Mouse (Mus musculus): Measurements from ENCODE around the gene Olfr1288.

Gene Olfr1288

DNA sequence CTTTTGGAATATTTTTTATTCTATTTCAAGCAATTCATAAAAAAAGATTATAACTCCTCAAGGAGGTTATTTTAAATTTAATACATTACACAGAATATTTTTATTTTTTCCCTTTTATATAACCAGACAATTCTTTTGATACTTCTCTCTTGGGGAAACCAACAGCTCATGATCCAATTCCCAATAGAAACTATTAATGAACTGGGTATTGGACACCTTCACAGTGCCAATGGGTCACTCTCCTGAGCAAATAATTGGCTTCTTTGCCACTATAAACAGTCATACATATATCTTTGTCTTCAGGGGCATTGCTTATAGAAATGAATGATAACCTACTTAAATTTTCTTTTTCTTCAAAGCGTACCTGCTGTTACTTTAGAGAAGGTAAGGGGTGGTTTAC, at the start of gene Olfr1288:
TSS of gene Olfr1288 (plus strand) at position 301 of the 400 bp plus-strand sequence.
- DNase-seq (ENCODE audit: low read depth, low spot score), result no peak
- Histone ChIP-seq H3K36me3 (ENCODE audit: control insufficient read depth, insufficient read depth, low read length, poor library complexity, severe bottlenecking) (no peaks in the 10 kb centered on the region), H3K27me3 (ENCODE audit: control insufficient read depth, insufficient read depth, low read length, poor library complexity, severe bottlenecking) (no peaks in the 10 kb centered on the region)

DNA sequence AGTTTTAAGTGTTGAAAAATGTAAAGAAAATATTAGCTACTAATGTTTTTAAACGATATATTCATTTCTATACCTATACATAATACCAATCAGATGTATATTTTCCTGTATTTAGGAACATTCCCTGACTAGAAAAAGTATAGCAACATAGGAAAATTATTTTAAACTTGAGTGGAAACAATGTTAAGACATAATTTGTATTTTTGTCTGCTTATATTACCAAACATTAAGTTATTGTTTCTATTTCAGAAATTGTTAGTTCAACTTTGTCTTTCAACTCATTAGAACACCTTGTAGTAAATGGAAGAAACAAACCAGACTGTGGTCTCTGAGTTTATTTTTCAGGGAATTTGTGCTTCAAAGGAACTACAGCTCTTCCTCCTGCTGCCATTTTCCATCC, 25.1 kb upstream of the Olfr1288 start, which contains the start of gene Olfr1287:
TSS of gene Olfr1287 (plus strand) at position 301 of the 400 bp plus-strand sequence.
- no peaks in the 10 kb centered on the region for H3K36me3 ChIP-seq (ENCODE audit: control insufficient read depth, insufficient read depth, low read length, poor library complexity, severe bottlenecking)
- H3K27me3 ChIP-seq (ENCODE audit: control insufficient read depth, insufficient read depth, low read length, poor library complexity, severe bottlenecking), result no peaks in the 10 kb centered on the region
- no peak for DNase-seq (ENCODE audit: low read depth, low spot score)

GRCm38 (mm10) chr2:111480519-111480918, 6.6 kb downstream of the Olfr1288 start, which contains the start of gene Olfr1289:
Gene Olfr1289, plus strand, starts transcription at chr2:111480819.
- DNase-seq (ENCODE audit: low read depth, low spot score), result no peak
- H3K36me3 ChIP-seq (ENCODE audit: control insufficient read depth, insufficient read depth, low read length, poor library complexity, severe bottlenecking), result no peaks in the 10 kb centered on the region
- H3K27me3 ChIP-seq (ENCODE audit: control insufficient read depth, insufficient read depth, low read length, poor library complexity, severe bottlenecking), result no peaks in the 10 kb centered on the region

GRCm38 (mm10) chr2:111493729-111494128, 19.8 kb downstream of the Olfr1288 start, which contains the start of gene Olfr1290:
Gene Olfr1290, minus strand, starts transcription at chr2:111493829.
- Histone ChIP-seq H3K27me3 (ENCODE audit: control insufficient read depth, insufficient read depth, low read length, poor library complexity, severe bottlenecking) (no peaks in the 10 kb centered on the region), H3K36me3 (ENCODE audit: control insufficient read depth, insufficient read depth, low read length, poor library complexity, severe bottlenecking) (no peaks in the 10 kb centered on the region)
- DNase-seq (ENCODE audit: low read depth, low spot score), result no peak

GRCm38 (mm10) chr2:111496880-111497279, 23.0 kb downstream of the Olfr1288 start, which contains the start of gene Olfr1291-ps1:
Gene Olfr1291-ps1, plus strand, starts transcription at chr2:111497180.
- no peak for DNase-seq (ENCODE audit: low read depth, low spot score)
- H3K36me3 ChIP-seq (ENCODE audit: control insufficient read depth, insufficient read depth, low read length, poor library complexity, severe bottlenecking), result no peaks in the 10 kb centered on the region
- H3K27me3 ChIP-seq (ENCODE audit: control insufficient read depth, insufficient read depth, low read length, poor library complexity, severe bottlenecking), result no peaks in the 10 kb centered on the region

GRCm38 (mm10) chr2:111517451-111517850, 43.5 kb downstream of the Olfr1288 start:
- Histone ChIP-seq H3K36me3 (ENCODE audit: control insufficient read depth, insufficient read depth, low read length, poor library complexity, severe bottlenecking) (no peaks in the 10 kb centered on the region), H3K27me3 (ENCODE audit: control insufficient read depth, insufficient read depth, low read length, poor library complexity, severe bottlenecking) (no peaks in the 10 kb centered on the region)
- DNase-seq (ENCODE audit: low read depth, low spot score), result no peak

GRCm38 (mm10) chr2:111524903-111525302, 51.0 kb downstream of the Olfr1288 start, which contains the start of gene Olfr1293-ps:
Gene Olfr1293-ps, plus strand, starts transcription at chr2:111525203.
- Histone ChIP-seq H3K36me3 (ENCODE audit: control insufficient read depth, insufficient read depth, low read length, poor library complexity, severe bottlenecking) (no peaks in the 10 kb centered on the region), H3K27me3 (ENCODE audit: control insufficient read depth, insufficient read depth, low read length, poor library complexity, severe bottlenecking) (no peaks in the 10 kb centered on the region)
- DNase-seq (ENCODE audit: low read depth, low spot score), result no peak
